Mouse (Mus musculus) gastrocnemius, adult 8-10 months (tissue): ENCODE measurements at regions not wholly inside any gene's neighbourhood (a gene's known extent, or its start where the extent isn't known, plus 50 kb on each side); places are given as distances from the start of the nearest gene placed in this dataset.

Experiments
- DNase-seq, 2 experiments: peaks; one replicate each; pipeline ENCODE4 v3.0.0; 2022; ENCODE audit warnings: low spot score in 2 of 2

GRCm38 (mm10) chr6:50713297-50713696 is 59.1 kb upstream of the Npvf start:
- DNase-seq: no peak

- DNase-seq: no peak
Measured at GRCm38 (mm10) chr6:50718631-50719030, 64.4 kb upstream of the Npvf start.

- peak; percentile 31 to 57 for DNase-seq
Measured at GRCm38 (mm10) chr6:50720346-50720745, 66.1 kb upstream of the Npvf start.

DNA sequence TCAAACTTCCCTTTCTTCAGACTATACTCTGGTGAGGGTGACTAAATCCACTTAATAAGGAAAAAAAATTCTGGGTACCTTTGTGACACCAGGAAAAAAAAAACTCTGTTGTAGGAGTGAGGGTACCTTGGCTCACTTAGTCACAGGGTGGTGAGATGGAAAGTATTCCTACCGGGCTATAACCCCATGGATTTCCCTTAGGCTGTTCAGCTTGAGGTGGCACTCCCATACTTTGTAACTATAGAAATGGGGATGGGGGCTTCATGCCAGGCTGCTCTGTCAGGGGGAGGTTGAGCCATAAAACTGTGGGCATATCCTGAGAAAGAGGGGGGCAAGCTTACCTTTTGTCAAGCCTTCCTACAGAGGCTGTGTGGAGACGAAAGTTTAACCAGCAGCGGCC is 71.4 kb upstream of the Npvf start:
- no peak for DNase-seq

- no peak for DNase-seq
Measured at GRCm38 (mm10) chr6:50726166-50726591, 71.9 kb upstream of the Npvf start.

DNA sequence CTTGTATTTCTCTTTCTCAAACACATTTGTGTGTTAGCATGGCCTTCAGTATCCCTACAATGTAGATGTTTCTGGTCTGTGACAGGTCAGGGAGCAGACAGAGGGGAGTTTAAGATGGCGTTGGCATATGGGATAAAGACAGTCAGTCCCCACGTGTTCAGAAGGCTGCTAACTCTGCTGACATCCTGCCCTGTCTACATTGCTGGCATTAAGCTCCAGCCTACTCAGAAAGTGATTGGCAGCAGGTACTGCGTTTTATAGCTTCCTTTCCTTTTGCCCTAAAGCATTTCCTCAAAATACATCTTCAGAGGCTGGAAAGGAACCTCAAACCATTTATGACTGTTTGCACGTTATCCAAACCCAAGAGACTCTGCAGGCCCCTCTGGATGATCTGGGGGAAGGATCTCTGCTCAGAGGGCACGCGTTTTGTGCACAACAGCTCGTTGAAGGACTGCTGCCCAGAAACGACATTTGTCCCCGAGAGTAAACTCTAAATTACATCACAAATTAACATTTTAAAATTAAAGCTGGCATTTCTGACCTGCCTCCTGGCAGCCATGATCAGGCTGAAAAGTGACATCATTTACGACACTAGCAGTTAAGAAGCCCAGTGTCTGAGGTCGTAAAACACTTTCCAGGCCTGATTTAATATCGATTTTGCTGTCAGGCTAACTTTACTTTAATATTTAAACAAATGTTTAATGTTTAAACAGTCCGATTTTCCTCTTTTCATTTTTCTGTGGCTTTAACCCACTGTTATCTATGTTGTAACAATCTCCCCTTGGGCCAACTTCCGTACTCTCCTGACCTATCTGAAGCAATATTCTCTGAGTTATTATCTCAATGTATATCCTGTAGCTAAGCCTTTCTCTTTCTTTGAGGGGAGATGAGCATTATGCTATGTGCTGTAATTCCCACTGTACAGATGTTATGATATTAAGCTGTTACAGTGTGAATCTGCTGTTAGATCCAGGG is 76.8 kb upstream of the Npvf start:
- DNase-seq: no peak

- no peak for DNase-seq
Measured at GRCm38 (mm10) chr6:50734701-50735100, 80.5 kb upstream of the Npvf start.

GRCm38 (mm10) chr6:50735825-50736224 is 81.6 kb upstream of the Npvf start:
- no peak for DNase-seq

GRCm38 (mm10) chr6:50742009-50742408 is 87.8 kb upstream of the Npvf start:
- DNase-seq: no peak

DNA sequence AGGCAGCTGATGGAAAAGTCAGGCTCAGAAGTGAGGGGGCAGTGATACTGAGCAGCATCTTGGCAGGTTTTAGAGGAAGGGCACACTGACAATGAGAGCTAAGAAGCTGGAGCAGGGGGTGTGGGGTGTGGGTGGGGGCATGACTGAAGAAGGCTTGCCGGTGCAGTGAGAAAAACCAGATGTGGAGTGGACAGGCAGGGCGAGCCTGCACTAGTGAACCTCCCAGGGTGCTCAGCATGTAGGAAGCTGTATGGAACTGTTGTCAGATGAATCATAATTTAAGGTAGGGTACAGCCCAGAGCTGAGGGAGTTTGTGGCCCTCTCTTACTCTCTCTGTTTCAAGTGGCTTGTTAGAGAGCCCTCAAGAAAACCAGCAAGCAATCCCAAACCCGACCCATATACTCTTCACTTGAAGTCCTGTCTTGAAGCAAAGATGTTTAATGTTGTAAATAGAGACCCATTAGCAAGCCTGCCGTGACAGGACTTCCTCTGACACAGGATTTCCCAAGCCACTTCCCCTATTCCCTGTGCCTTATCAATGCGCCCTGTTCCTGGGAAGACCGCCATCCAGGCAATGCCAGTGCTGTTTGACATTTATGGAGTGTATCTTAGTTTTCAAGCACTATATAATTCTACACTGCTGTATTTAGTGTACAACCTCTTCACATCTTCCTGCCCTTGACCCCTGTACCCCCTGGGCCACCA is 90.4 kb upstream of the Npvf start:
- no peak for DNase-seq

- DNase-seq: no peak
Measured at GRCm38 (mm10) chr6:50753151-50753550, 98.9 kb upstream of the Npvf start.

- DNase-seq: no peak
Measured at GRCm38 (mm10) chr6:50754786-50755185, 100.5 kb upstream of the Npvf start.

- no peak for DNase-seq
Measured at GRCm38 (mm10) chr6:50760367-50760766, 106.1 kb upstream of the Npvf start.

- no peak for DNase-seq
Measured at GRCm38 (mm10) chr6:50763121-50763520, 108.9 kb upstream of the Npvf start.

- no peak for DNase-seq
Measured at GRCm38 (mm10) chr6:50766442-50766915, 112.2 kb upstream of the Npvf start.

- no peak for DNase-seq
Measured at GRCm38 (mm10) chr6:50767126-50767525, 112.9 kb upstream of the Npvf start.

GRCm38 (mm10) chr6:50767827-50768226 is 113.6 kb upstream of the Npvf start:
- DNase-seq: no peak

GRCm38 (mm10) chr6:50769101-50769500 is 114.9 kb upstream of the Npvf start:
- DNase-seq: no peak

- DNase-seq: no peak
Measured at GRCm38 (mm10) chr6:50770481-50770880, 116.2 kb upstream of the Npvf start.

DNA sequence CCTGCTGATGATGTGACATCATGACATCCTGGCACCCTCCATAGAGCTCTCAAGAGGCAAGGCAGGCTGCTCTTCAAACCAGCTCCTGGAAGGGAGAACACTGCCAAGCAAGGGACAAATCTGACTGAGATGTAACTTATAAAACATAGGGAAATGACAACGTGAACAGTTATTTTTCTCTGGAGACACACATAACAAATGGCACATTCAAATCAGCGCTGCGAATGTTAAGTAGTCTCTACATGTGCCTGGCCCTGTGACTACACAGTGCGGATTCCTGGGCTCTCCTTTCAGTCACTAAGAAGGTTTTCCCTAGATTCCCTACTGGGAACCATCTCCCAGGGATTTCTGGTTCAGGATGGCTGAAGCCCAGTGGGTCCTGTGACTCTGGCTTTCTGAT is 121.4 kb upstream of the Npvf start:
- DNase-seq: no peak

DNA sequence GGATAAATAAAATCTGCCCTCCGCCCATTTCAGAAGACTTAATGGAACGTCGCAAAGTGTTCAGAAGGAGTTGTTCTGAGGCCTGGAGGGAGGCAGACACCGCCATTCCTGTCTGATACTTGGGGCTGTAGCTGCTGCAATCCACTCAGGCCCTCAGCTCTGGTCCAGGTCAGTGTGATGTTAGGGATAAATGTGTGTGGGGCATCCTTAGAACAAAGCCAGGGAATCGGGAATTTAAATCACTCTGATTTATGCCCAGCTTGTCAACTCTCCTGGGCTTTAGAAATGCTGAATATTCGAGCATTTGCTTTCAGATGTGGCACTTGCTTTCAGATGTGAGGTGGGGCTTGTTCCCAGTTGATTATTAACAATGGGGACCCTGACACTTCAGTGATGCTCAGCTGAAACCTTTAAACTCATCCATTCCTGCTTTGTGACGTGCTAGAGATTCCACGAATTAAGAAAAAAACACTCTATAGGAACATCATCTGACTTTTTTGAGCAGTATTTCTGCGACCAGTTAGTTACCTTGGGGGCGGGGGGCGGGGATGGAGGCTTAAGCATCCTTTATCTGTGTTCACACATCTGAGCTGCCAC is 122.1 kb upstream of the Npvf start:
- no peak for DNase-seq

DNA sequence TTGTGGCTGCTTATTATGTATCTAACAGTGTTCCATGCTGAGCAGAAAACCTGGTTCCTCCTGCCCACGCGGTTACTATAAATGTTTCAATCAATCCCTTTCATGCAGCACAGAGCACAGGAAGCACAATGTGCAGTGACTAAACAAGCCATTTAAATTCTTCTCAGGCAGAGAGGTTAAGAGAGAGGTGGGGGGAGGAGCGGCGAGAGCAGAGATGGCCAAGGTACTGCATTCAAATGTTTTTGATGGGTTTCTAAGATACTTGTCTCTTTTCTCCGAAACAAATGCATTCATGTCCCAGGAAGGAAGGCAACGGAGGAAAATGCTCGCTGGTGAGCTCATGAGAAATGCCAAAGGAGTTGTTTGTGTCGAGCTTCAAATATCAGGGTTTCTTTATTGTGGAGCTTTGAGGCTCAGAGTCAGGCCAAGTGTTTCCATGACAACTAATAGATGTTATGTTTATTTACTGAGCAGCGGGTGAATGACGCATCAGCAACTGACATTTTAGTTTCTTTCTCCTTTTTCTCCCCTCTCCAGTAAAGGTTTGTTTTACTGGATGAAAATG is 122.8 kb upstream of the Npvf start:
- no peak for DNase-seq
